Mouse (Mus musculus): ENCODE measurements around the gene Gm21836. TPM values are rescaled to one million over a fixed set of nuclear protein-coding genes. Genes with fewer than 3 reads are reported as not detected.
A peak's percentile ranks its signal among the peaks of the same experiment; 100 is the strongest.
"Not testable (repeated sequence)": the region's sequence is repeated elsewhere in the genome, so short reads cannot be mapped to it uniquely, and the experiment has no call there.

The Gm21836 gene
- polyA plus RNA-seq (2016; fragmentation: Nextera tagmentation; extraction: Ambion mirVana), result not detected in 2 replicates

DNA sequence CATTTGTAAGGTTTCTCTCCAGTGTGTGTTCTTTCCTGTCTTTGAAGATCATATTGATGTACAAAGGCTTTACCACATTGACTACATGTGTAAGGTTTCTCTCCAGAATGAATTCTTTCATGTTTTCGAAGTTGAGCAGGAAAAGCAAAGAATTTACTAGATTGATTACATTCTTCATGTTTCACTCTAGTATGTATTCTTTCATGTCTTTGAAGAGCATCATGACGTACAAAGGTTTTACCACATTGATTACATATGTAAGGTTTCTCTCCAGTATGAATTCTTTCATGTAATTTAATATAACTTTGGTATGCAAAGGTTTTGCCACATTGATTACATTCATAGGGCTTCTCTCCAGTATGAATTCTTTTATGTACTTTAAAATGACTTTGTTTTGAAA is at the start of gene Gm21836:
Gene Gm21836 (minus strand): TSS at position 101 of the 400 bp plus-strand sequence.
- not testable (repeated sequence) for DNase-seq (ENCODE audit: low spot score); H3K36me3 ChIP-seq; H3K4me1 ChIP-seq (replicated peaks); H3K27ac ChIP-seq; H3K4me3 ChIP-seq; H3K27me3 ChIP-seq (ENCODE audit: insufficient read depth, poor library complexity, severe bottlenecking)
- peaks cover 25% of the 10 kb centered on the region for H3K9me3 ChIP-seq
- 86% methylated on average over 2 of the region's 2 CpGs for WGBS

DNA sequence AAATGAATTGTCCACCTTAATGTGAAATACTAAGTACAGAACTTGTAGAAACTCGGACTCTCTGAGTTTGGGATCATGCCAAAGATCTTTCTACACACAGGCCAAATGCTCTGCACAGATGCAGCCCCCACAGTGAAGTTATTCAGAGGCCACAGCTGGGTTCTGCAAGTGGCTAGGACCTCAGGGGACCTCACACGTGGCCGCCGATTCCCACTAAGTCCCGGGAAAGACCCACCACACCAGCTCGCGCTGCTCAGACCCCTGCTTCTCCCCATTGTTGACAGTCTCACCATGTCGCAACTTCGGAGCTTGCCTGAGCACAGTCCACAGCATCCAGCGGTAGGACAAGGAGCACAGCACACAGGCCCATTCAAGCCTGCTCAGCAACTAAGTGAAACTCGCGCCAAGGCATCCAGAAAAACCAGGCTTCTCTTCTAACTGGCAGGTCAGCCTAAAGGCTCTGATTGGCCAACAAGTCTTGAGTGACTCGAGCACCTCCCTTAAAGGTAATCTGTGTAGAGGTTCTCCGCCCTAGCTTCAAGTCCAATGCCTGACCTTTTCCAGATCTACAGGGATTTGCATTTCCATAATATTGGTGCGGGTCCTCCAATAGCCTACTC is 13.1 kb downstream of the Gm21836 start:
- not testable (repeated sequence) for H3K27me3 ChIP-seq (ENCODE audit: insufficient read depth, poor library complexity, severe bottlenecking); DNase-seq (ENCODE audit: low spot score); H3K4me1 ChIP-seq (replicated peaks); H3K27ac ChIP-seq; H3K4me3 ChIP-seq
- 61% methylated on average over 12 of the region's 15 CpGs for WGBS
- H3K36me3 ChIP-seq, result peaks cover 14% of the 10 kb centered on the region
- H3K9me3 ChIP-seq, result peaks cover 12% of the 10 kb centered on the region

DNA sequence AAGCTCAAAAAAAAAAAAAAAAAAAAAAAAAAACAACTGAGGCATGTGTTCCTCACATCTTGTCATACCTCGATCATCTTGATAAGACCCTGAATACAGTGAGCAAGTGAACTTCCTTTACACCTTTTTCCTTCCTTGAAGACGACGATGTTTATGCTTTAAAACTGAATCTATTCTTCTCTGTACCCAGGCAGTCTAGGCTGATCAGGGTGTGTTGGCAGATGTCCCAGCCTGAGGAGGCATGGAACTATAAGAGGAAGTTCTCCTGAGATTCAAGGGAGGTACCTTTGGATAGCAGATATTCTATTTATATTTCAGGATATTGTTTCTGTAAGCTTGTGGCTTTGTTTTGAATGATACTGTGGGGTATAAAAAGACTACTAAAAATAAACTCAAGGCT is 15.5 kb downstream of the Gm21836 start:
- no peak for DNase-seq (ENCODE audit: low spot score)
- Histone ChIP-seq H3K36me3 (peaks cover 18% of the 10 kb centered on the region), H3K27me3 (ENCODE audit: insufficient read depth, poor library complexity, severe bottlenecking) (no peaks in the 10 kb centered on the region), H3K9me3 (peaks cover 12% of the 10 kb centered on the region), H3K4me3 (no peak overlapping the region), H3K4me1 (replicated peaks) (no peaks in the 10 kb centered on the region), H3K27ac (no peak overlapping the region)
- WGBS, result 85% methylated on average over 3 of the region's 3 CpGs

DNA sequence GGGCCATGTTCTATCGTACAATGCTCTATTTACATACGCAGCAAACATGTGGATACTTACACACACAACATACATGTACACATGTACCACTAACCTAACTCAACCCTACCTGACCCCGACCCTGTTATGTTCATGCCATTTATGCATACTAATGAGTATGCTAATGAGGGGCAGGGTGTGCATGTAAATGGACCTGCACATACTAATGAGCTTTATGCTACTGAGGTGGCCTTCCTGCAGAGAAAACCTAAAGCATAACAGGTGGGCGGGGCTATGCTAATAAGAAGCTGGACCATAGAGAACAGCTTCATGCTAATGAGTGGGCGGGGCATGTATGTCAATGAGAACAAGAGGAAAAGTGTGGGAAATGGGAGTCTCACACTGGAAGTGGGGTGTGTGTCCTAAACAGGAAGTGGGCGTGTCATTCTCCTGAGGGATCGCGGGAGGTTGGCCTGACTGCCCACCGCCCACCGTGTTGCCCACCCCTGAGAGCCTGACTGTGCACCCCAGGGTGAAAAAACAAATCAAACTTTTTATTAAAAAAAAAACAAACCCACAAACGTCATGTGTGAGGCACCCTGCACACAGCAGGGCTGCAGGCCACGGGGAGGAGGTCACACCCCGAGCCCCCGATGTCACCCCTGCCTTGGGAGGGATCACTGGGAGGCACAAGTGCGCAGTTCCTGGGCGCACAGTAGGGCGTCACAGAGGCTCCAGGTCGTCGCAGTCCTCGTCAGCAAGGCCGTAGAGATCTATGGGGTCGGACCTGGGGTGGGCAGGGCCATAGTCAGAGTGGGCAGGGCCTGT is 17.3 kb downstream of the Gm21836 start, which contains the start of gene Ppp2r3d:
Gene Ppp2r3d (minus strand): TSS at position 803 of the 807 bp plus-strand sequence.
- Histone ChIP-seq H3K4me3 (no peak within 1 kb of the TSS), H3K9me3 (peaks cover 12% of the 10 kb centered on the region), H3K27me3 (ENCODE audit: insufficient read depth, poor library complexity, severe bottlenecking) (no peaks in the 10 kb centered on the region), H3K27ac (no peak within 1 kb of the TSS), H3K36me3 (peaks cover 18% of the 10 kb centered on the region), H3K4me1 (replicated peaks) (no peaks in the 10 kb centered on the region)
- DNase-seq (ENCODE audit: low spot score), result no peak
- WGBS, result 93% methylated on average over 22 of the region's 22 CpGs

DNA sequence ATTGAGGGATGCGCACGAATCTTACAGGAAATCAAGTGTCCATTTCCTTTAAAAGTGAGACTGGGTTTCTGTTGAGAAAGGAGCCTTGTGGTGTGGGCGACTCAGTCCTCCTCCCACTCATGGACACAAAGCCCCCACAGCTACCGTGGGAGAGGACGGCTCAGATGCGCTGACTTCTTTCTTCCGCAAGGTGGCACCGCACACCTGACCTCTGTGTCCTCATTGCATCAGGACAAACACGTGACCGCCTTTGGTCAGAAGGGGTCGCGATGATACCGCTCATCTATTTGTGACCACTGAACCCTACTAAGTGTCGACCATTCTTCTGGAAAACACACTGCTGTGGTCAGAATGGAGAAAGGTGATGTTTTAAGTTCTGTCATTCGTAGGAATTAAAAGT is 17.9 kb downstream of the Gm21836 start:
- H3K9me3 ChIP-seq, result peaks cover 12% of the 10 kb centered on the region
- WGBS, result 85% methylated on average over 15 of the region's 15 CpGs
- H3K4me1 ChIP-seq (replicated peaks), result no peaks in the 10 kb centered on the region
- H3K27me3 ChIP-seq (ENCODE audit: insufficient read depth, poor library complexity, severe bottlenecking), result no peaks in the 10 kb centered on the region
- H3K27ac ChIP-seq, result no peak overlapping the region
- no peak overlapping the region for H3K4me3 ChIP-seq
- DNase-seq (ENCODE audit: low spot score), result no peak
- H3K36me3 ChIP-seq, result peaks cover 18% of the 10 kb centered on the region

DNA sequence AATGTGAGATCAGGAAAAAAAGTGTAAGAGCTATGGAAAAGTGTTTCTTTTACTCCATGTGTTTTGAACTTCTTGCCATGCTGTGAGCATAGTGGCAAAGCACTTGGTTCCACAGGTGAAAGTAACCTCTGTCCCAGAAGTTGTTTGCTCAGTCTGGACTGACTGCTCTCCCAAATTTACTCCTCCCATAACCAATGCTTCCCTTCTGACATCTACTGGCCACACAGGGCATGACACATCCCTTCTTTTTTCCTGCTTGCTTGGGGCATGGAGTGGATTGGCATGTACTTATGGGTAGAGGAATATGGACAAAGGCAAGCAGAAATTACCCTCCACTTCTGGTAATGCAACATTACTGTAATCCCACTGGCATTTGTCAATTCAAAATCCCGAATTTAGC is 37.0 kb downstream of the Gm21836 start:
- WGBS, result 2% methylated on average over 1 of the region's 1 CpGs
- H3K36me3 ChIP-seq, result no peaks in the 10 kb centered on the region
- peak; percentile 38 for DNase-seq (ENCODE audit: low spot score)
- H3K27ac ChIP-seq, result no peak overlapping the region
- H3K4me1 ChIP-seq (replicated peaks), result no peaks in the 10 kb centered on the region
- H3K27me3 ChIP-seq (ENCODE audit: insufficient read depth, poor library complexity, severe bottlenecking), result no peaks in the 10 kb centered on the region
- H3K4me3 ChIP-seq, result no peak overlapping the region
- no peaks in the 10 kb centered on the region for H3K9me3 ChIP-seq

Other genes starting within 250 kb of the Gm21836 start
- gene 2010315B03Rik, start 181.1 kb downstream of the Gm21836 start, polyA plus RNA-seq (2016; fragmentation: Nextera tagmentation; extraction: Ambion mirVana), result 5.2 and 9.3 TPM in 2 replicates
- gene Ppp2r3d, start 16.9 kb downstream of the Gm21836 start, polyA plus RNA-seq (2016; fragmentation: Nextera tagmentation; extraction: Ambion mirVana), result 142 and 209 TPM in 2 replicates

Data from hindbrain, embryonic 10.5 days (tissue).